Mouse (Mus musculus) embryonic facial prominence, embryonic 12.5 days (tissue): Measurements from ENCODE around the gene Dctpp1. TPM values are rescaled to one million over a fixed set of nuclear protein-coding genes. Genes with fewer than 3 reads are reported as not detected.
A peak's percentile ranks its signal among the peaks of the same experiment; 100 is the strongest.

Experiments used
- ATAC-seq: fragments of 200-750 bp; cut with Nextera tagmentation; 2 replicates; pipeline ENCODE4 v1.8.0; 2017; ENCODE audit not compliant: insufficient number of reproducible peaks, insufficient read depth, low FRiP score, low TSS enrichment
- H3K27ac ChIP-seq: fragments of 300-500 bp; sonication (generic); 2 replicates; pipeline ENCODE4 v1.5.1; 2016; ENCODE audit warnings: mild to moderate bottlenecking
- H3K27me3 ChIP-seq: fragments of 300-500 bp; sonication (generic); 2 replicates; pipeline ENCODE4 v1.6.1; 2016; ENCODE audit warnings: mild to moderate bottlenecking, moderate library complexity
- H3K36me3 ChIP-seq: fragments of 300-500 bp; sonication (generic); 2 replicates; pipeline ENCODE4 v1.6.1; 2016; ENCODE audit warnings: mild to moderate bottlenecking
- H3K4me1 ChIP-seq: fragments of 300-500 bp; sonication (generic); 2 replicates; pipeline ENCODE4 v1.6.1; 2016
- H3K4me2 ChIP-seq: fragments of 300-500 bp; sonication (generic); replicated peaks from 2 replicates; pipeline ENCODE4 v1.6.1; 2016; ENCODE audit warnings: mild to moderate bottlenecking, moderate library complexity
- H3K4me3 ChIP-seq: fragments of 300-500 bp; sonication (generic); 2 replicates; pipeline ENCODE4 v1.5.1; 2016; ENCODE audit warnings: mild to moderate bottlenecking
- H3K9ac ChIP-seq: fragments of 300-500 bp; sonication (generic); 2 replicates; pipeline ENCODE4 v1.6.1; 2016; ENCODE audit warnings: mild to moderate bottlenecking, moderate library complexity
- H3K9me3 ChIP-seq: fragments of 300-500 bp; sonication (generic); 2 replicates; pipeline ENCODE4 v1.6.1; 2016; ENCODE audit warnings: mild to moderate bottlenecking, moderate library complexity
- WGBS: fragments of 180-500 bp; shearing (Covaris S2); methylation state at CpG from one replicate; pipeline ENCODE4 v1.1.7; 2016; 5-methylcytosine and 5-hydroxymethylcytosine counted together
- polyA plus RNA-seq: library from polyadenylated mRNA; unstranded; fragments of >200 nt; fragmentation: Nextera tagmentation; extraction: Ambion mirVana; gene quantifications from 2 replicates; pipeline ENCODE4 v1.2.1, GENCODE M21; 2016

Dctpp1 gene
- polyA plus RNA-seq, 1 experiment from 2014 or later, result 196 TPM

GRCm38 (mm10) chr7:127225147-127225995 is 35.1 kb downstream of the Dctpp1 start:
- Histone ChIP-seq H3K4me3 (no peak overlapping the region), H3K27me3 (no peaks in the 10 kb centered on the region), H3K27ac (no peak overlapping the region), H3K4me2 (no peak overlapping the region), H3K9ac (no peak overlapping the region), H3K36me3 (0 out of 2 replicates have a peak, but pooled peaks cover 21% of the 10 kb centered on the region), H3K9me3 (0 out of 2 replicates have a peak, but pooled peaks cover 4% of the 10 kb centered on the region), H3K4me1 (peaks cover 5% of the 10 kb centered on the region)
- WGBS, result 88% methylated on average over 11 of the region's 11 CpGs
- no peak for ATAC-seq

DNA sequence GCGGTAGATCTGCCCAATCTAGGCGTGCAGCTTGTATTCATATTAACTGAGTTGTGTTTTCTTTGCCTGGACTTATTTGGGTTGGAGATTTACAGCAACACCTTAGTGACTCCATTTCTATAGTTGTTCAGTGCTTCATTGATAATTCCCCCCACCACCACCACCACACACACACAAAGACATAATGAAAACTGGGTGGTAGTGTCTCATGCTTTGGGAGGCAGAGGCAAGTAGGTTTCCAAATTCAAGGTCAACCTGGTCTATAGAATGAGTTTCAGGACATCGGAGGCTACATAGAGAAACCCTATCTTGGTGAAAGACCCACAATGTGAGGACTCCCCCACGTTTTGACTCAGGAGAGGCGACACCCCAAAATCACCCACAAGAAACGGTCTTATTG is 35.9 kb downstream of the Dctpp1 start:
- H3K9me3 ChIP-seq, result 0 out of 2 replicates have a peak, but pooled peaks cover 4% of the 10 kb centered on the region
- no peaks in the 10 kb centered on the region for H3K27me3 ChIP-seq
- ATAC-seq, result no peak
- H3K4me1 ChIP-seq, result no peaks in the 10 kb centered on the region
- no peak overlapping the region for H3K27ac ChIP-seq
- H3K4me3 ChIP-seq, result no peak overlapping the region
- 88% methylated on average over 6 of the region's 6 CpGs for WGBS
- no peak overlapping the region for H3K4me2 ChIP-seq
- no peak overlapping the region for H3K9ac ChIP-seq
- H3K36me3 ChIP-seq, result 0 out of 2 replicates have a peak, but pooled peaks cover 14% of the 10 kb centered on the region

DNA sequence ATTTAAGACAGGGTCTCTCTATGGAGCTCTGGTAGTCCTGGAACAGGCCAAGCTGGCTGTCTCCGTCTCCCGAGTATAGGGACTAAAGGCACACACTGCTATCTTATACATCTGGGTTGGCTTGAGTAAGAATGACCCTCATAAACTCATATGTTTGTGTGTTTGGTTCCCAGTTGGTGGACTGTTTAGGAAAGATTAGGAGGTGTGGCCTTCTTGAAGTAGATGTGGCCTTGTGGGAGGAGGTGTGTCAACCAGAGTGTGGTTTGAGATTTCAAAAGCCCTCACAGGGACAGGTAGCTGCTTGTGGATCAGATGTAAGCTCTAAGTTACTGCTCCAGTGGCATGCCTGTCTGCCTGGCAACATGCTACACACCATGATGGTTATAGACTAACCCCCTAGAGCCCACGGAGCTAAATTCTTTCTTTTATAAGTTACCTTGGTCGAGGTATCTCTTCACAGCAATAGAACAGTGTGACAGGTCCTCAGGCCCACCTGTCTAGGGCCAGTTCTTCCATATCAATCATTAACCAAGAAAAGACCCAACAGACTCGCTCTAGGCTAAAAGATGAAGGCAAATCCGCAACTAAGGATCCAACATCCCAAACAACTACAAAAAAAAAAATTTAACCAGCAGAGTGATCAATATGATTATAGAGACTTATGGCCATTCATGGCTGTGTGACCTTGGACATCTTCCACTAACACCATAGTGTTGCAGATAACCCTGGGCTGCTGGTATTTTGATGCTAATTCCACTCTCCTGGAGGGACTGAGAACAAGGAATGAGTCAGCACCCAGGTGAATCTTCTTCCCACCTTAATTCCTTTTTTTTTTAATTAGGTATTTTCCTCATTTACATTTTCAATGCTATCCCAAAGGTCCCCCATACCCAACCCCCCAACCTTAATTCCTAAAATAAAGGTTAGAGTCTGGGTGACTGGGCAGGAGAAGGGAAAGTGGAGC is 36.7 kb downstream of the Dctpp1 start:
- 83% methylated on average over 6 of the region's 6 CpGs for WGBS
- no peaks in the 10 kb centered on the region for H3K4me1 ChIP-seq
- H3K9me3 ChIP-seq, result 0 out of 2 replicates have a peak, but pooled peaks cover 4% of the 10 kb centered on the region
- H3K27ac ChIP-seq, result no peak overlapping the region
- no peak for ATAC-seq
- no peak overlapping the region for H3K4me2 ChIP-seq
- H3K27me3 ChIP-seq, result no peaks in the 10 kb centered on the region
- H3K9ac ChIP-seq, result no peak overlapping the region
- H3K36me3 ChIP-seq, result 0 out of 2 replicates have a peak, but pooled peaks cover 6% of the 10 kb centered on the region
- no peak overlapping the region for H3K4me3 ChIP-seq

DNA sequence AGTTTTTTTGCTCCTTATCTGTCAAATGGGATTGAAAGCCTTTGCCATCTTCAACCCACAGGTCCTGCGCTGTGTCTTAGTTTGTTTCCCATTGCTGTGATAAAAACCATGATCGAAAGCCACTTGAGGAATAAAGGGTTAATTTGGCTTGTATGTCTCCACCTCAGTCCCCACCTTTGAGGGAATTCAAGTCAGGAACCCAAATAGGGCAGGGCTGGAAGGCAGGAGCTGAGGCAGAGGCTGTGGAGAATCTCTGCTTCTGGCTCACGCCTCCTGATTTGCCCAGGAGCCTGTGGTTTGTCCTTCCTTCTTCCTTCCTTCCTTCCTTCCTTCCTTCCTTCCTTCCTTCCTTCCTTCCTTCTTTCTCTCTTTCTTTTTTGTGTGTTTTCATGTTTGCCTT is 37.4 kb downstream of the Dctpp1 start:
- no peak for ATAC-seq
- Histone ChIP-seq H3K9ac (no peak overlapping the region), H3K9me3 (0 out of 2 replicates have a peak, but pooled peaks cover 4% of the 10 kb centered on the region), H3K36me3 (0 out of 2 replicates have a peak, but pooled peaks cover 6% of the 10 kb centered on the region), H3K4me3 (no peak overlapping the region), H3K4me1 (no peaks in the 10 kb centered on the region), H3K27ac (no peak overlapping the region), H3K27me3 (no peaks in the 10 kb centered on the region), H3K4me2 (no peak overlapping the region)
- WGBS, result 99% methylated on average over 3 of the region's 3 CpGs

GRCm38 (mm10) chr7:127220440-127220839 is 40.1 kb downstream of the Dctpp1 start:
- Histone ChIP-seq H3K9ac (no peak overlapping the region), H3K4me2 (no peak overlapping the region), H3K4me1 (no peaks in the 10 kb centered on the region), H3K36me3 (0 out of 2 replicates have a peak, but pooled peaks cover 2% of the 10 kb centered on the region), H3K9me3 (0 out of 2 replicates have a peak, but pooled peaks cover 4% of the 10 kb centered on the region), H3K27me3 (no peaks in the 10 kb centered on the region), H3K4me3 (no peak overlapping the region), H3K27ac (no peak overlapping the region)
- 76% methylated on average over 6 of the region's 6 CpGs for WGBS
- no peak for ATAC-seq

GRCm38 (mm10) chr7:127218670-127219069 is 41.8 kb downstream of the Dctpp1 start:
- peaks cover 5% of the 10 kb centered on the region; the same call in 1 of the 2 replicates for H3K4me1 ChIP-seq
- 93% methylated on average over 4 of the region's 4 CpGs for WGBS
- 0 out of 2 replicates have a peak, but pooled peaks cover 4% of the 10 kb centered on the region for H3K9me3 ChIP-seq
- no peak overlapping the region for H3K4me2 ChIP-seq
- H3K36me3 ChIP-seq, result no peaks in the 10 kb centered on the region
- H3K27me3 ChIP-seq, result peaks cover 11% of the 10 kb centered on the region; the same call in 1 of the 2 replicates
- no peak for ATAC-seq
- no peak overlapping the region for H3K9ac ChIP-seq
- H3K27ac ChIP-seq, result no peak overlapping the region
- H3K4me3 ChIP-seq, result no peak overlapping the region

GRCm38 (mm10) chr7:127217901-127218642 is 42.4 kb downstream of the Dctpp1 start:
- no peak for ATAC-seq
- Histone ChIP-seq H3K9ac (no peak overlapping the region), H3K27me3 (peaks cover 12% of the 10 kb centered on the region; the same call in 1 of the 2 replicates), H3K9me3 (0 out of 2 replicates have a peak, but pooled peaks cover 4% of the 10 kb centered on the region), H3K36me3 (no peaks in the 10 kb centered on the region), H3K4me1 (peaks cover 5% of the 10 kb centered on the region; the same call in 1 of the 2 replicates), H3K4me2 (no peak overlapping the region), H3K4me3 (no peak overlapping the region), H3K27ac (no peak overlapping the region)
- 78% methylated on average over 10 of the region's 10 CpGs for WGBS

DNA sequence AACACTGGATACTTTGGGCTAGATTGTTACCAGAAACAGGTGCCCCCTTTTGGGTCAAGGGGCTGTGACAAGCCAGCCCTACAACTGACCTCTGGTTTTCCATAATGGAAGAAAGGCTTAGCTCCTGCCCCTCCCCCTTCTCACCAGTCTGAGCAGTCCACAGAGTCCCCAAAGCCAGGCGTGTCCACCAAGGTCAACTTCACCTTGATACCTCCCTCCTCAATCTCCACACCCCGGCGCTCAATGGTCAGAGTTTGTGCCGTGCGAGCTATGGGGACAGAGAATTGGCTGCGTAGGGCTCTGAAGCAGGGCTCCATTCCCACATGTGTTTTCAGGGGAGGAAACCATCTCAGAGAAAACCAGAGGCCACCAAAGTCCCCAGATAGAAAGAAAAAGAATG is 43.0 kb downstream of the Dctpp1 start:
- WGBS, result 91% methylated on average over 6 of the region's 6 CpGs
- ATAC-seq, result no peak
- Histone ChIP-seq H3K27me3 (peaks cover 12% of the 10 kb centered on the region; the same call in 1 of the 2 replicates), H3K4me3 (no peak overlapping the region), H3K36me3 (no peaks in the 10 kb centered on the region), H3K9me3 (0 out of 2 replicates have a peak, but pooled peaks cover 4% of the 10 kb centered on the region), H3K4me1 (peaks cover 5% of the 10 kb centered on the region; the same call in 1 of the 2 replicates), H3K27ac (no peak overlapping the region), H3K9ac (no peak overlapping the region), H3K4me2 (no peak overlapping the region)

- H3K9me3 ChIP-seq, result no peaks in the 10 kb centered on the region
- no peak overlapping the region for H3K9ac ChIP-seq
- H3K4me2 ChIP-seq, result no peak overlapping the region
- H3K27me3 ChIP-seq, result peaks cover 12% of the 10 kb centered on the region; the same call in 1 of the 2 replicates
- H3K36me3 ChIP-seq, result no peaks in the 10 kb centered on the region
- H3K4me1 ChIP-seq, result peaks cover 5% of the 10 kb centered on the region; the same call in 1 of the 2 replicates
- WGBS, result 72% methylated on average over 5 of the region's 5 CpGs
- no peak for ATAC-seq
- H3K4me3 ChIP-seq, result no peak overlapping the region
- H3K27ac ChIP-seq, result no peak overlapping the region
These were observed 44.2 kb downstream of the Dctpp1 start for GRCm38 (mm10) chr7:127216307-127216706.

- WGBS, result 22% methylated on average over 33 of the region's 33 CpGs
- no peaks in the 10 kb centered on the region for H3K9me3 ChIP-seq
- H3K4me3 ChIP-seq, result peak overlapping the region; percentile 29
- H3K4me2 ChIP-seq, result peak overlapping the region; percentile 49
- no peaks in the 10 kb centered on the region for H3K36me3 ChIP-seq
- H3K9ac ChIP-seq, result peak overlapping the region; percentile 49; the same call in 1 of the 2 replicates
- peaks cover 12% of the 10 kb centered on the region; the same call in 1 of the 2 replicates for H3K27me3 ChIP-seq
- ATAC-seq, result peak; percentile 12; the same call in 1 of the 2 replicates
- H3K4me1 ChIP-seq, result peaks cover 5% of the 10 kb centered on the region; the same call in 1 of the 2 replicates
- 0 out of 2 replicates have a peak overlapping the region, but pooled peaks have one; percentile 11 for H3K27ac ChIP-seq
These were observed 45.3 kb downstream of the Dctpp1 start for GRCm38 (mm10) chr7:127214981-127215871.
